ENCODE assay signal across 11 mouse cellular contexts in the genomic region with DNA sequence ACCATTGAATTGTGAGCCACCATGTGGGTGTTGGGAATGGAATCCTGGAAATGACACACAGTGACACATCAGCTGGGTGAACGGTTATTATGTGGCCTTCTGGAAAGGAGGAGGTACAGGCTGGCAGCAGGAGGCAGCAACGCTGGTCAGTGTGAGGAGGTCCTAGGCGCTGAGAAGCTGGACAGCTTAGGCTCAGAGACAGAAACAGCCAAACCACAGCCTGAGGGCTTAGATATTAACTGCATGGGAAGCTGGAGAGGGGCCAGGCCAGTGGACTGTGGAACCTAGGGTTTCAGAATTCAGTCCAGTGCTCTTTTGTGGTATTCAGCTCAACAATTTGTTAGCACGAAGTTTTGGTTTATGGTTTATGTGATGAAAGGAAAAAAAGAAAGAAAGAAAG. TPM values are rescaled to one million over a fixed set of nuclear protein-coding genes. Genes with fewer than 3 reads are reported as not detected.
A peak's percentile ranks its signal among the peaks of the same experiment; 100 is the strongest.
DNase-seq lines count a peak whose midpoint lies in the region; ATAC-seq and TF ChIP-seq lines count a peak whose summit lies in the region.
"Had no signal": no experiment of that assay in that cellular context is flagged by ENCODE, and none has a peak within 500 bp of the region (broad histone marks: within the 10 kb centered on the region; RNA-seq: fewer than 3 reads in every experiment).

No protein-coding gene starts in this region.

- TF ChIP-seq CTCF in layer of hippocampus, adult 2 months (conservative IDR thresholded peaks at IDR 0.05), result no peak

- no peak for ATAC-seq in hindbrain, embryonic 14.5 days (ENCODE audit: low FRiP score)
- ATAC-seq in heart, embryonic 11.5 days (replicated peaks; ENCODE audit: insufficient number of reproducible peaks, low FRiP score, low TSS enrichment), result no peak
- ATAC-seq: intestine, postnatal 0 days had no signal

- DNase-seq in layer of hippocampus, adult 2 months (ENCODE audit: low spot score in 2 of 2), result no peak
- DNase-seq in layer of hippocampus, adult 8-10 months (ENCODE audit: low spot score in 2 of 2), result no peak
- peak; percentile 76 for DNase-seq in NIH3T3 (ENCODE audit: low read depth)
- no peak for DNase-seq in hindbrain, embryonic 14.5 days (ENCODE audit: low spot score)
- no peak for DNase-seq in heart, embryonic 10.5 days (ENCODE audit: low spot score)
- no peak for DNase-seq in left cerebral cortex, postnatal 25 days (ENCODE audit: low spot score in 2 of 2)
- DNase-seq: thymus, postnatal 36 days had no signal

- peaks cover 20% of the 10 kb centered on the region for H3K4me1 ChIP-seq in hindbrain, embryonic 14.5 days (replicated peaks; ENCODE audit: control insufficient read depth, insufficient read depth, low read length)
- H3K4me1 ChIP-seq in heart, embryonic 11.5 days (ENCODE audit: control insufficient read depth, insufficient read depth, low read length), result peaks cover 14% of the 10 kb centered on the region
- H3K4me1 ChIP-seq in heart, embryonic 10.5 days, result peaks cover 20% of the 10 kb centered on the region

- no peaks in the 10 kb centered on the region for H3K27me3 ChIP-seq in hindbrain, embryonic 14.5 days (ENCODE audit: control insufficient read depth, insufficient read depth, low read length)
- H3K27me3 ChIP-seq in myocyte (ENCODE audit: control insufficient read depth, insufficient read depth, insufficient read length), result no peaks in the 10 kb centered on the region
- H3K27me3 ChIP-seq in heart, embryonic 11.5 days (ENCODE audit: control insufficient read depth, insufficient read depth, low read length), result no peaks in the 10 kb centered on the region
- H3K27me3 ChIP-seq in heart, embryonic 10.5 days (ENCODE audit: insufficient read depth, poor library complexity, severe bottlenecking), result no peaks in the 10 kb centered on the region
- H3K27me3 ChIP-seq: midbrain, embryonic 12.5 days had no signal

- peak; percentile 39 for TF ChIP-seq POLR2A in myocyte (IDR thresholded peaks at IDR 0.05; ENCODE audit: insufficient read length, low read depth)

- H3K9ac ChIP-seq in hindbrain, embryonic 14.5 days, result no peak overlapping the region
- no peak overlapping the region for H3K9ac ChIP-seq in heart, embryonic 11.5 days (ENCODE audit: low read depth, low read length)
- H3K9ac ChIP-seq: midbrain, embryonic 12.5 days had no signal

- H3K36me3 ChIP-seq in hindbrain, embryonic 14.5 days (replicated peaks; ENCODE audit: control insufficient read depth, insufficient read depth), result no peaks in the 10 kb centered on the region
- H3K36me3 ChIP-seq in myocyte (ENCODE audit: control insufficient read depth, insufficient read depth), result no peaks in the 10 kb centered on the region
- H3K36me3 ChIP-seq in heart, embryonic 11.5 days (ENCODE audit: control insufficient read depth, insufficient read depth, low read length), result no peaks in the 10 kb centered on the region
- peaks cover 3% of the 10 kb centered on the region; the same call in 1 of the 2 replicates for H3K36me3 ChIP-seq in heart, embryonic 10.5 days

- peak overlapping the region; percentile 81 for H3K27ac ChIP-seq in layer of hippocampus, adult 2 months
- H3K27ac ChIP-seq in hindbrain, embryonic 14.5 days, result peak overlapping the region; percentile 88; the same call in 1 of the 2 replicates
- H3K27ac ChIP-seq in heart, embryonic 11.5 days (ENCODE audit: low read depth, low read length), result no peak overlapping the region
- H3K27ac ChIP-seq in heart, embryonic 10.5 days, result no peak overlapping the region
- H3K27ac ChIP-seq: midbrain, embryonic 12.5 days had no signal

- peaks cover 27% of the 10 kb centered on the region for H3K79me2 ChIP-seq in myocyte (ENCODE audit: control insufficient read depth, insufficient read depth)

- H3K4me2 ChIP-seq in hindbrain, embryonic 14.5 days (replicated peaks), result no peak overlapping the region
- peak overlapping the region; percentile 84 for H3K4me2 ChIP-seq in myocyte (ENCODE audit: low read depth)
- H3K4me2 ChIP-seq in heart, embryonic 11.5 days, result no peak overlapping the region
- H3K4me2 ChIP-seq: midbrain, embryonic 12.5 days had no signal

- intact Hi-C loops in left cerebral cortex, postnatal 25 days (cut with DNase I), result no loop called here

- no peak overlapping the region for H3K4me3 ChIP-seq in layer of hippocampus, adult 2 months
- no peak overlapping the region for H3K4me3 ChIP-seq in hindbrain, embryonic 14.5 days (replicated peaks; ENCODE audit: low read length)
- peak overlapping the region; percentile 2 for H3K4me3 ChIP-seq in myocyte
- H3K4me3 ChIP-seq in heart, embryonic 11.5 days (ENCODE audit: low read depth, low read length), result no peak overlapping the region
- no peak overlapping the region for H3K4me3 ChIP-seq in heart, embryonic 10.5 days
- H3K4me3 ChIP-seq: midbrain, embryonic 12.5 days had no signal

- no peaks in the 10 kb centered on the region for H3K9me3 ChIP-seq in hindbrain, embryonic 14.5 days (ENCODE audit: control insufficient read depth, low read length)
- no peaks in the 10 kb centered on the region for H3K9me3 ChIP-seq in heart, embryonic 11.5 days (replicated peaks; ENCODE audit: control insufficient read depth, low read length)
- H3K9me3 ChIP-seq in heart, embryonic 10.5 days, result no peaks in the 10 kb centered on the region
- H3K9me3 ChIP-seq: midbrain, embryonic 12.5 days had no signal

- no peak overlapping the region for H3ac ChIP-seq in myocyte (ENCODE audit: control insufficient read depth, insufficient read length)

- WGBS in hindbrain, embryonic 14.5 days, result 42% methylated on average over 4 of the region's 4 CpGs
- 60% methylated on average over 4 of the region's 4 CpGs for WGBS in heart, embryonic 11.5 days (ENCODE audit: insufficient replicate concordance)
- WGBS in heart, embryonic 10.5 days, result 64% methylated on average over 4 of the region's 4 CpGs

TF ChIP-seq in myocyte, 11 proteins besides CTCF, POLR2A, EP300 and RAD21:
- TF ChIP-seq MYOD1 (IDR thresholded peaks at IDR 0.05; ENCODE audit: control insufficient read depth in 1 of 3, insufficient read length in 2 of 3, low read depth in 2 of 3) (no peak), MAX (IDR thresholded peaks at IDR 0.05; ENCODE audit: low read depth) (no peak), POLR2AphosphoS2 (IDR thresholded peaks at IDR 0.05; ENCODE audit: insufficient read length, low read depth) (no peak), CEBPB (IDR thresholded peaks at IDR 0.05; ENCODE audit: insufficient read depth, poor library complexity, severe bottlenecking) (no peak), MYOG (IDR thresholded peaks at IDR 0.05; ENCODE audit: control insufficient read depth in 1 of 3, insufficient read depth in 1 of 3, insufficient read length in 2 of 3, low read depth in 2 of 3) (no peak), REST (IDR thresholded peaks at IDR 0.05; ENCODE audit: insufficient read depth, insufficient read length) (no peak), USF1 (IDR thresholded peaks at IDR 0.05; ENCODE audit: low read depth) (no peak)
TF ChIP-seq in myocyte: peak in this region for 0.

RNA-seq across cellular contexts. Expression of a gene that starts 1.7 kb away (rescaled TPM):
- total RNA-seq in layer of hippocampus, adult 2 months (2021), result 10 to 100 TPM; 44.8 to 51.4 TPM
- total RNA-seq in layer of hippocampus, adult 8-10 months (2022), result 10 to 100 TPM; 39.5 to 50.1 (median 47.8) TPM
- 85.5 and 100.0 TPM in 2 replicates for polyA plus RNA-seq in hindbrain, embryonic 14.5 days (2014; fragmentation: Nextera tagmentation; extraction: Ambion mirVana)
- polyA plus RNA-seq in myocyte (2012; fragmentation: generic; extraction: Trizol), result 247 TPM
- polyA plus RNA-seq in heart, embryonic 11.5 days (2014; fragmentation: Nextera tagmentation; extraction: Ambion mirVana), result 120 and 121 TPM in 2 replicates
- polyA plus RNA-seq in heart, embryonic 10.5 days (2016; fragmentation: Nextera tagmentation; extraction: Ambion mirVana), result 108 and 120 TPM in 2 replicates
- 10 to 100 TPM; 49.8 to 56.5 TPM for total RNA-seq in left cerebral cortex, postnatal 25 days (2021)

RNA-seq across cellular contexts. Expression of a gene that starts 8.8 kb away (rescaled TPM):
- total RNA-seq in layer of hippocampus, adult 2 months (2021), result 10 to 100 TPM; 75.2 to 81.8 TPM
- 10 to 100 TPM; 63.2 to 67.4 (median 65.9) TPM for total RNA-seq in layer of hippocampus, adult 8-10 months (2022)
- polyA plus RNA-seq in hindbrain, embryonic 14.5 days (2014; fragmentation: Nextera tagmentation; extraction: Ambion mirVana), result 183 and 199 TPM in 2 replicates
- polyA plus RNA-seq in myocyte (2012; fragmentation: generic; extraction: Trizol), result 38.3 TPM
- polyA plus RNA-seq in heart, embryonic 11.5 days (2014; fragmentation: Nextera tagmentation; extraction: Ambion mirVana), result 6.7 and 6.8 TPM in 2 replicates
- 6.4 and 7.4 TPM in 2 replicates for polyA plus RNA-seq in heart, embryonic 10.5 days (2016; fragmentation: Nextera tagmentation; extraction: Ambion mirVana)
- 10 to 100 TPM; 96.0 to 98.3 TPM for total RNA-seq in left cerebral cortex, postnatal 25 days (2021)

RNA-seq across cellular contexts. Expression of a gene that starts 33.0 kb away (rescaled TPM):
- 100 to 1,000 TPM; 214 to 224 TPM for total RNA-seq in layer of hippocampus, adult 2 months (2021)
- 100 to 1,000 TPM; 190 to 206 (median 199) TPM for total RNA-seq in layer of hippocampus, adult 8-10 months (2022)
- polyA plus RNA-seq in hindbrain, embryonic 14.5 days (2014; fragmentation: Nextera tagmentation; extraction: Ambion mirVana), result 89.0 and 103 TPM in 2 replicates
- 104 TPM for polyA plus RNA-seq in myocyte (2012; fragmentation: generic; extraction: Trizol)
- polyA plus RNA-seq in heart, embryonic 11.5 days (2014; fragmentation: Nextera tagmentation; extraction: Ambion mirVana), result 22.5 and 22.6 TPM in 2 replicates
- polyA plus RNA-seq in heart, embryonic 10.5 days (2016; fragmentation: Nextera tagmentation; extraction: Ambion mirVana), result 24.0 and 28.6 TPM in 2 replicates
- 100 to 1,000 TPM; 203 to 208 TPM for total RNA-seq in left cerebral cortex, postnatal 25 days (2021)

RNA-seq across cellular contexts. Expression of a gene that starts 52.6 kb away (rescaled TPM):
- not detected for total RNA-seq in layer of hippocampus, adult 2 months (2021)
- total RNA-seq in layer of hippocampus, adult 8-10 months (2022), result not detected
- polyA plus RNA-seq in hindbrain, embryonic 14.5 days (2014; fragmentation: Nextera tagmentation; extraction: Ambion mirVana), result not detected in 2 replicates
- polyA plus RNA-seq in myocyte (2012; fragmentation: generic; extraction: Trizol), result not detected
- polyA plus RNA-seq in heart, embryonic 11.5 days (2014; fragmentation: Nextera tagmentation; extraction: Ambion mirVana), result not detected in 2 replicates
- not detected in 2 replicates for polyA plus RNA-seq in heart, embryonic 10.5 days (2016; fragmentation: Nextera tagmentation; extraction: Ambion mirVana)
- total RNA-seq in left cerebral cortex, postnatal 25 days (2021), result not detected
- polyA plus RNA-seq: intestine, postnatal 0 days; midbrain, embryonic 12.5 days had no signal

RNA-seq across cellular contexts. Expression of a gene that starts 55.6 kb away (rescaled TPM):
- 100 to 1,000 TPM; 442 to 446 TPM for total RNA-seq in layer of hippocampus, adult 2 months (2021)
- 100 to 1,000 TPM; 456 to 502 (median 473) TPM for total RNA-seq in layer of hippocampus, adult 8-10 months (2022)
- polyA plus RNA-seq in hindbrain, embryonic 14.5 days (2014; fragmentation: Nextera tagmentation; extraction: Ambion mirVana), result 252 and 281 TPM in 2 replicates
- polyA plus RNA-seq in myocyte (2012; fragmentation: generic; extraction: Trizol), result 666 TPM
- polyA plus RNA-seq in heart, embryonic 11.5 days (2014; fragmentation: Nextera tagmentation; extraction: Ambion mirVana), result 398 and 483 TPM in 2 replicates
- polyA plus RNA-seq in heart, embryonic 10.5 days (2016; fragmentation: Nextera tagmentation; extraction: Ambion mirVana), result 320 and 472 TPM in 2 replicates
- 100 to 1,000 TPM; 423 to 442 TPM for total RNA-seq in left cerebral cortex, postnatal 25 days (2021)

Comparison
In these comparisons a context has a peak if more than half of its experiments do, and no peak if none do; other contexts are left out.
1. H3K27ac ChIP-seq: peak in layer of hippocampus, adult 2 months (single experiment) and hindbrain, embryonic 14.5 days (single experiment); none in heart, embryonic 11.5 days (single experiment) and heart, embryonic 10.5 days (single experiment).